Mouse (Mus musculus): ENCODE measurements around the gene Apoc3. TPM values are rescaled to one million over a fixed set of nuclear protein-coding genes. Genes with fewer than 3 reads are reported as not detected.

Apoc3 gene
- not detected for total RNA-seq (2021)
- polyA plus RNA-seq (2012; rRNA removed) = 1.4 and 3.3 TPM in 2 replicates
- long read RNA-seq = 0 reads

GRCm38 (mm10) chr9:46235596-46235648, at the start of gene Apoc3:
TSS of gene Apoc3 (minus strand) at chr9:46235636.
- no peaks in the 10 kb centered on the region for H3K4me1 ChIP-seq (ENCODE audit: control insufficient read depth, insufficient read depth, low read length)
- no peak within 1 kb of the TSS for H3K4me3 ChIP-seq
- H3K36me3 ChIP-seq (ENCODE audit: control insufficient read depth, insufficient read depth, low read length) = no peaks in the 10 kb centered on the region
- H3K27me3 ChIP-seq (ENCODE audit: control insufficient read depth, insufficient read depth, low read length) = no peaks in the 10 kb centered on the region
- H3K9ac ChIP-seq (ENCODE audit: low read depth, low read length) = no peak within 1 kb of the TSS
- H3K79me2 ChIP-seq (replicated peaks; ENCODE audit: control insufficient read depth, insufficient read depth, low read length) = no peaks in the 10 kb centered on the region
- no peak for TF ChIP-seq CTCF (IDR thresholded peaks at IDR 0.05)
- TF ChIP-seq POLR2A (IDR thresholded peaks at IDR 0.05; ENCODE audit: insufficient read depth, low read depth, low read length) = no peak
- no peak for TF ChIP-seq EP300 (IDR thresholded peaks at IDR 0.05; ENCODE audit: insufficient read depth, low read depth, low read length)
- no peak within 1 kb of the TSS for H3K27ac ChIP-seq
- intact Hi-C loops (cut with DNase I) = no loop called here
- no peak for DNase-seq

GRCm38 (mm10) chr9:46282631-46283436, 47.4 kb upstream of the Apoc3 start, which contains the start of gene Bud13:
TSS of gene Bud13 (plus strand) at chr9:46283008.
- Histone ChIP-seq H3K36me3 (ENCODE audit: control insufficient read depth, insufficient read depth, low read length) (peaks cover 2% of the 10 kb centered on the region; the same call in 1 of the 2 replicates), H3K9ac (ENCODE audit: low read depth, low read length) (peak within 1 kb of the TSS; percentile 94), H3K27me3 (ENCODE audit: control insufficient read depth, insufficient read depth, low read length) (no peaks in the 10 kb centered on the region), H3K79me2 (replicated peaks; ENCODE audit: control insufficient read depth, insufficient read depth, low read length) (no peaks in the 10 kb centered on the region; the same call in 1 of the 2 replicates), H3K4me3 (peak within 1 kb of the TSS; percentile 99), H3K4me1 (ENCODE audit: control insufficient read depth, insufficient read depth, low read length) (no peaks in the 10 kb centered on the region), H3K27ac (peak within 1 kb of the TSS; percentile 86)
- WGBS = under 1% methylated on average over 55 of the region's 55 CpGs
- peak; percentile 93 to 99 for DNase-seq
- intact Hi-C loops (cut with DNase I) = loop anchor here (5.0 to 10.0 kb wide), 2 partner anchors 376 to 458 kb away; partner anchors contain the start of genes Cep164, Pcsk7 and Rnf214
- TF ChIP-seq POLR2A (IDR thresholded peaks at IDR 0.05; ENCODE audit: insufficient read depth, low read depth, low read length) (peak; percentile 85), CTCF (IDR thresholded peaks at IDR 0.05) (peak; percentile 63), EP300 (IDR thresholded peaks at IDR 0.05; ENCODE audit: insufficient read depth, low read depth, low read length) (no peak)

- no peaks in the 10 kb centered on the region for H3K27me3 ChIP-seq (ENCODE audit: control insufficient read depth, insufficient read depth, low read length)
- no peak overlapping the region for H3K4me3 ChIP-seq
- intact Hi-C loops (cut with DNase I) = no loop called here
- no peak overlapping the region for H3K9ac ChIP-seq (ENCODE audit: low read depth, low read length)
- no peaks in the 10 kb centered on the region for H3K79me2 ChIP-seq (replicated peaks; ENCODE audit: control insufficient read depth, insufficient read depth, low read length)
- H3K4me1 ChIP-seq (ENCODE audit: control insufficient read depth, insufficient read depth, low read length) = peaks cover 5% of the 10 kb centered on the region
- no peaks in the 10 kb centered on the region; the same call in 1 of the 2 replicates for H3K36me3 ChIP-seq (ENCODE audit: control insufficient read depth, insufficient read depth, low read length)
- DNase-seq = no peak
- WGBS = 74% methylated on average over 9 of the region's 9 CpGs
- no peak overlapping the region for H3K27ac ChIP-seq
- no peak for TF ChIP-seq EP300 (IDR thresholded peaks at IDR 0.05; ENCODE audit: insufficient read depth, low read depth, low read length)
- no peak for TF ChIP-seq CTCF (IDR thresholded peaks at IDR 0.05)
- no peak for TF ChIP-seq POLR2A (IDR thresholded peaks at IDR 0.05; ENCODE audit: insufficient read depth, low read depth, low read length)
Observed at GRCm38 (mm10) chr9:46274494-46274893, 39.1 kb upstream of the Apoc3 start.

- WGBS = 4% methylated on average over 45 of the region's 45 CpGs
- no peaks in the 10 kb centered on the region for H3K27me3 ChIP-seq (ENCODE audit: control insufficient read depth, insufficient read depth, low read length)
- H3K9ac ChIP-seq (ENCODE audit: low read depth, low read length) = peak within 1 kb of the TSS; percentile 66
- H3K4me1 ChIP-seq (ENCODE audit: control insufficient read depth, insufficient read depth, low read length) = peaks cover 5% of the 10 kb centered on the region
- H3K79me2 ChIP-seq (replicated peaks; ENCODE audit: control insufficient read depth, insufficient read depth, low read length) = no peaks in the 10 kb centered on the region
- DNase-seq = peak; percentile 91 to 92
- TF ChIP-seq POLR2A (IDR thresholded peaks at IDR 0.05; ENCODE audit: insufficient read depth, low read depth, low read length) (peak; percentile 54), EP300 (IDR thresholded peaks at IDR 0.05; ENCODE audit: insufficient read depth, low read depth, low read length) (0 out of 2 replicates have a peak, but pooled peaks have one; percentile 46), CTCF (IDR thresholded peaks at IDR 0.05) (peak; percentile 63)
- intact Hi-C loops (cut with DNase I) = no loop called here
- H3K4me3 ChIP-seq = peak within 1 kb of the TSS; percentile 77
- H3K36me3 ChIP-seq (ENCODE audit: control insufficient read depth, insufficient read depth, low read length) = no peaks in the 10 kb centered on the region; the same call in 1 of the 2 replicates
- H3K27ac ChIP-seq = peak within 1 kb of the TSS; percentile 66
Observed at GRCm38 (mm10) chr9:46272677-46273454, 37.4 kb upstream of the Apoc3 start, which contains the start of gene Zpr1. TSS of gene Zpr1 (plus strand) at chr9:46273064.

GRCm38 (mm10) chr9:46272070-46272469, 36.6 kb upstream of the Apoc3 start:
- no peaks in the 10 kb centered on the region for H3K27me3 ChIP-seq (ENCODE audit: control insufficient read depth, insufficient read depth, low read length)
- WGBS = 43% methylated on average over 9 of the region's 9 CpGs
- intact Hi-C loops (cut with DNase I) = no loop called here

GRCm38 (mm10) chr9:46270782-46271181, 35.3 kb upstream of the Apoc3 start:
- H3K27ac ChIP-seq = no peak overlapping the region
- intact Hi-C loops (cut with DNase I) = no loop called here
- no peak overlapping the region for H3K9ac ChIP-seq (ENCODE audit: low read depth, low read length)
- DNase-seq = no peak
- H3K36me3 ChIP-seq (ENCODE audit: control insufficient read depth, insufficient read depth, low read length) = no peaks in the 10 kb centered on the region
- TF ChIP-seq POLR2A (IDR thresholded peaks at IDR 0.05; ENCODE audit: insufficient read depth, low read depth, low read length) (no peak), CTCF (IDR thresholded peaks at IDR 0.05) (no peak), EP300 (IDR thresholded peaks at IDR 0.05; ENCODE audit: insufficient read depth, low read depth, low read length) (no peak)
- 78% methylated on average over 4 of the region's 4 CpGs for WGBS
- H3K4me1 ChIP-seq (ENCODE audit: control insufficient read depth, insufficient read depth, low read length) = peaks cover 4% of the 10 kb centered on the region; the same call in 1 of the 2 replicates
- no peaks in the 10 kb centered on the region for H3K79me2 ChIP-seq (replicated peaks; ENCODE audit: control insufficient read depth, insufficient read depth, low read length)
- no peak overlapping the region for H3K4me3 ChIP-seq
- no peaks in the 10 kb centered on the region for H3K27me3 ChIP-seq (ENCODE audit: control insufficient read depth, insufficient read depth, low read length)

More at GRCm38 (mm10) chr9:46272070-46272469, 36.6 kb upstream of the Apoc3 start:
- Histone ChIP-seq H3K4me3 (no peak overlapping the region), H3K79me2 (replicated peaks; ENCODE audit: control insufficient read depth, insufficient read depth, low read length) (no peaks in the 10 kb centered on the region), H3K9ac (ENCODE audit: low read depth, low read length) (no peak overlapping the region), H3K36me3 (ENCODE audit: control insufficient read depth, insufficient read depth, low read length) (no peaks in the 10 kb centered on the region; the same call in 1 of the 2 replicates), H3K4me1 (ENCODE audit: control insufficient read depth, insufficient read depth, low read length) (peaks cover 4% of the 10 kb centered on the region; the same call in 1 of the 2 replicates), H3K27ac (no peak overlapping the region)
- no peak for DNase-seq
- no peak for TF ChIP-seq EP300 (IDR thresholded peaks at IDR 0.05; ENCODE audit: insufficient read depth, low read depth, low read length)
